Mouse (Mus musculus) bone marrow, adult 2 months (tissue): ENCODE results near the gene Abhd16b.

ENCODE experiments used
- CTCF ChIP-seq: fragments of 200-500 bp; IDR thresholded peaks from 2 replicates; pipeline ENCODE4 v1.5.1; 2011; ENCODE audit warnings: low read length, control low read depth; ENCODE audit not compliant: control insufficient read depth, insufficient read depth
- POLR2A ChIP-seq: fragments of 200-500 bp; IDR thresholded peaks from 2 replicates; pipeline ENCODE4 v1.6.1; 2011; ENCODE audit warnings: low read depth, mild to moderate bottlenecking, control low read depth, low read length, borderline replicate concordance; ENCODE audit not compliant: control insufficient read depth

GRCm38 (mm10) chr2:181509191-181509590 lies 16.2 kb downstream of the Abhd16b start:
- TF ChIP-seq CTCF (no peak), POLR2A (no peak)
